Mouse (Mus musculus): ENCODE data around the gene Adssl1.

Adssl1 gene

GRCm38 (mm10) chr12:112675245-112676035 is 55.6 kb downstream of the Adssl1 start:
- DNase-seq (ENCODE audit: low spot score in 2 of 2), result peak; percentile 68 to 78

GRCm38 (mm10) chr12:112677076-112677475 is 57.2 kb downstream of the Adssl1 start:
- DNase-seq (ENCODE audit: low spot score in 2 of 2), result no peak

DNA sequence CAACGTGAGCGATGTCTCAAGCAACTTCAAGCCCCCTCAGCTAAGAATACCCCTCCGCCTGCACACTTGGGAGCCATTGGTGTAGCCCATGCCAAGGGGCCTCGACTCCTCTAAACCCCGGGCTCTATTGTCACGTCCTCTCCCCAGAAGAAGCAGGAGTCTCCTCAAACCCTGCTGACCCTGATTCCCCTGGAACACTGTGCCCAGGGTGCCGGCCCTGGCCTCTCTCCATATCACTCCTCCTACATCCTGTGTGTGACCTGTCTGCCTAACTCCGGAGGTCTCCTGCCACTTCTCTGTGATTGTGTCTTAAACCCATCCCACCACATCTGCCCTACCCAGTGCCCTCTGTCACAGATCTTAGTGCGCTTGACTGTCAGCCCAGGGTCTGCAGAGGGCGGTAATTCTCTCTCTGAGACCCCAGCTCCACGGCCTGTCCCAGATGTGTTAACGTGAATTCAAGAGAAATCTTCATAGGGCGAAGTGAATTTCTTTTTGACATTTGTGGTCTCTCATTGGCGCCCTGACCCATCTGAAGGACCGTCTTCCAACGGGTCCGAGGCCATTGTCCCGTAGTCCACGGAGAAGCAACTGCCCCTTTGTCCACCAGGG is 58.2 kb downstream of the Adssl1 start:
- DNase-seq (ENCODE audit: low spot score in 2 of 2), result no peak

- DNase-seq (ENCODE audit: low spot score in 2 of 2), result no peak
Measured at GRCm38 (mm10) chr12:112678555-112679026, 58.7 kb downstream of the Adssl1 start, which contains the start of gene Zbtb42. TSS of gene Zbtb42 (plus strand) at chr12:112678828.

GRCm38 (mm10) chr12:112679027-112679996 is 59.5 kb downstream of the Adssl1 start:
- no peak for DNase-seq (ENCODE audit: low spot score in 2 of 2)

DNA sequence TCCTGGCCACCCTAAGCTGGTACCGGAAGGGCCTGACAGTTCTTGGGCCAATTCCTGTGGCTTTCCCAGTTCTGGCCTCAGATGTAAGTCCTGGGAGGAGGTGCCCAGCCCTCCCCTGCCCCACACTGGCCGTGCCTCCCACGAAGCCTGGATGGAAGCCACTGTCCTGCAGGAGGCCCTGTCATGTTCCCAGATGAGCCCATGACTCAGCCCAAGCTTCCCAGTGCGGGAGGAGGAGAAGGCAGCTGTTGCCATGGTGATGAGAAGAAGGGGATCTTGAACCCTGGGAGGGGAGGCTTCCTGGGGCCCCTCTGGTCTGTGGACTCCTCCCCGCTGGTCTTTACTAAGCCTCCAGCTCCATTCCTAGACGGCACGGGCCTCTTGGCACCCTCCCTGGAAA is 63.5 kb downstream of the Adssl1 start:
- DNase-seq (ENCODE audit: low spot score in 2 of 2), result no peak

DNA sequence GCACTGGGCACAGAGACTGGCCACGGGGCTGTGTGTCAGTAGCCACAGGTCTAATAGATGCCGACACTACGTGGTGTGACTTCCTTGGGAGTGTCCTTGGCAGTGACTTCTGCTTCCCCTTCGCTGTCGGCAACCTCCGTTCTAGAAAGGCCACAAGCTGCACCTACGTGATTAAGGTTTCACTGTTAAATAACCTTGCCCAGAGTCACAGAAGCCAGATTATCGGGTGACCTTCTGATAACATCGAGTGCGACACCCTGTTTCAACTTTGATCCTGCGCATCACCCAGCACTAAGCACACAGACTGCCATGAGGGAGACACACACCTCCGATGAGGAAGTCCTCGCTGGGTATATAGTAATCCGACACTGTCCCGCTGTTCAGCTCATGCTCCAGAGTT is 68.6 kb downstream of the Adssl1 start:
- DNase-seq (ENCODE audit: low spot score in 2 of 2), result no peak

Data from spleen, postnatal 14 days (tissue).